Mouse (Mus musculus) forebrain, embryonic 16.5 days (tissue): ENCODE measurements around the gene Pik3c2g. TPM values are rescaled to one million over a fixed set of nuclear protein-coding genes. Genes with fewer than 3 reads are reported as not detected.

ENCODE experiments used
- ATAC-seq: fragments of 200-750 bp; cut with Nextera tagmentation; 2 replicates; pipeline ENCODE4 v1.8.0; 2017; ENCODE audit warnings: mild to moderate bottlenecking, moderate library complexity
- H3K27ac ChIP-seq: fragments of 300-500 bp; sonication (generic); 2 replicates; pipeline ENCODE4 v1.5.1; 2014; ENCODE audit warnings: low read length, control low read depth
- H3K27me3 ChIP-seq: fragments of 300-500 bp; sonication (generic); replicated peaks from 2 replicates; pipeline ENCODE4 v1.6.1; 2014; ENCODE audit warnings: low read length; ENCODE audit not compliant: control insufficient read depth, insufficient read depth
- H3K36me3 ChIP-seq: fragments of 300-500 bp; sonication (generic); 2 replicates; pipeline ENCODE4 v1.6.1; 2014; ENCODE audit not compliant: control insufficient read depth, insufficient read depth
- H3K4me1 ChIP-seq: fragments of 300-500 bp; sonication (generic); replicated peaks from 2 replicates; pipeline ENCODE4 v1.6.1; 2014; ENCODE audit warnings: low read length; ENCODE audit not compliant: control insufficient read depth, insufficient read depth
- H3K4me2 ChIP-seq: fragments of 300-500 bp; sonication (generic); 2 replicates; pipeline ENCODE4 v1.6.1; 2014; ENCODE audit warnings: mild to moderate bottlenecking, low read length, control low read depth
- H3K4me3 ChIP-seq: fragments of 300-500 bp; sonication (generic); replicated peaks from 2 replicates; pipeline ENCODE4 v1.5.1; 2014; ENCODE audit warnings: mild to moderate bottlenecking, low read length, control low read depth
- H3K9ac ChIP-seq: fragments of 300-500 bp; sonication (generic); replicated peaks from 2 replicates; pipeline ENCODE4 v1.6.1; 2014; ENCODE audit warnings: low read depth, low read length, control low read depth
- H3K9me3 ChIP-seq: fragments of 300-500 bp; sonication (generic); 2 replicates; pipeline ENCODE4 v1.6.1; 2016; ENCODE audit warnings: low read length; ENCODE audit not compliant: control insufficient read depth
- WGBS: fragments of 180-500 bp; shearing (Covaris S2); extraction: QIAGEN DNeasy Blood & Tissue Kit; methylation state at CpG from one replicate; pipeline ENCODE4 v1.1.7; 2014; 5-methylcytosine and 5-hydroxymethylcytosine counted together
- polyA plus RNA-seq: library from polyadenylated mRNA; unstranded; fragments of >200 nt; fragmentation: Nextera tagmentation; extraction: Ambion mirVana; gene quantifications from 2 replicates; pipeline ENCODE4 v1.2.1, GENCODE M21; 2015

Pik3c2g gene
- polyA plus RNA-seq = 0.10 and 0.65 TPM in 2 replicates

GRCm38 (mm10) chr6:139586892-139587291 lies at the start of gene Pik3c2g:
Gene Pik3c2g, plus strand, starts transcription at chr6:139587221.
- Histone ChIP-seq H3K4me2 (no peak within 1 kb of the TSS), H3K27me3 (no peaks in the 10 kb centered on the region), H3K9me3 (no peaks in the 10 kb centered on the region), H3K36me3 (no peaks in the 10 kb centered on the region), H3K27ac (no peak within 1 kb of the TSS), H3K4me3 (no peak within 1 kb of the TSS), H3K9ac (no peak within 1 kb of the TSS), H3K4me1 (no peaks in the 10 kb centered on the region)
- 86% methylated on average over 15 of the region's 15 CpGs for WGBS
- ATAC-seq = no peak

DNA sequence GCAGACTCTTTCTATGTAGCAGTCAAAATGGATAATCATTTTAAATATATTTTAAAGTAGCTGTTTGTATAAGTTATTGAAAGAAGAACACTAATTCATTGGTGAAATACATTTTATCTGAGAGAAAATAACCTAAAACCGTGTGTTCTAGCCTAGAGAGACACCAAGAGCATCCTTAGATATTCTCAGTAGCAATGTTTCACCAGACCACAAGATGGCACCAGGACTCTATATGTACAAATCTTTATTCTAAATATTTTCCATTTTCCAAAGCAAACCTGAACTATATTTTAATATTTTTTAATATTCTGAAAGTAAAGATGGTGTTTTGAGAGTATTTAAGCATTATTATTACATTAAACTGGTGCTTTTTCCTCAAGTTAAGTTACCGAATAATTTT lies 48.6 kb upstream of the Pik3c2g start:
- Histone ChIP-seq H3K27ac (no peak overlapping the region), H3K9ac (no peak overlapping the region), H3K36me3 (no peaks in the 10 kb centered on the region), H3K9me3 (no peaks in the 10 kb centered on the region), H3K27me3 (no peaks in the 10 kb centered on the region), H3K4me2 (no peak overlapping the region), H3K4me3 (no peak overlapping the region), H3K4me1 (no peaks in the 10 kb centered on the region)
- WGBS = 56% methylated on average over 2 of the region's 2 CpGs
- ATAC-seq = no peak

GRCm38 (mm10) chr6:139555537-139556179 lies 31.4 kb upstream of the Pik3c2g start:
- H3K36me3 ChIP-seq = no peaks in the 10 kb centered on the region
- whole genome bisulfite sequencing = 54% methylated on average over 7 of the region's 7 CpGs
- H3K4me1 ChIP-seq = no peaks in the 10 kb centered on the region; the same call in 1 of the 2 replicates
- no peak overlapping the region for H3K4me2 ChIP-seq
- no peaks in the 10 kb centered on the region for H3K27me3 ChIP-seq
- H3K9ac ChIP-seq = no peak overlapping the region
- ATAC-seq = peak; percentile 74
- H3K4me3 ChIP-seq = no peak overlapping the region
- no peaks in the 10 kb centered on the region for H3K9me3 ChIP-seq
- no peak overlapping the region for H3K27ac ChIP-seq

GRCm38 (mm10) chr6:139569211-139569610 lies 17.8 kb upstream of the Pik3c2g start:
- Histone ChIP-seq H3K4me1 (no peaks in the 10 kb centered on the region), H3K27me3 (no peaks in the 10 kb centered on the region), H3K27ac (no peak overlapping the region), H3K9ac (no peak overlapping the region), H3K36me3 (no peaks in the 10 kb centered on the region), H3K9me3 (no peaks in the 10 kb centered on the region), H3K4me2 (no peak overlapping the region), H3K4me3 (no peak overlapping the region)
- ATAC-seq = no peak
- 28% methylated on average over 7 of the region's 7 CpGs for WGBS

DNA sequence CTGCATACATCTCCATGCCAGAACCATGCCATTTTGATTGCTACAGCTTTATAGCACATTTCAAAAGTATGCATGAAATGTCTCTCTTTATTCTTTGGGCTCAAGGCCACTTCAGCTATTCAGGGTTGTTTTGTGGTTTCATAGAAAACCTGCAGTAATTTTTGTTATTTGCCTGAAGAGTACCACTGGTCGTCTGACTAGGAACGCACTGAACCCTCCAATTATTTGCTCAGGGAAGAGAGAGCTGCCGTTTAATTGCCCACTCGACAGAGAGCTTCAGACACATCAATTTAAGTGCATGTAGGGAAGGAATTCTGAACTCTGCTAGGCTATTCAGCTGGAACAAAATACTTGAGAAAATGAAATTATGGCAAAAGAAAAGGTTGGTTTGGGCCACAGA lies 11.2 kb upstream of the Pik3c2g start:
- H3K9me3 ChIP-seq = no peaks in the 10 kb centered on the region
- H3K4me2 ChIP-seq = no peak overlapping the region
- H3K9ac ChIP-seq = no peak overlapping the region
- H3K27ac ChIP-seq = no peak overlapping the region
- H3K4me3 ChIP-seq = no peak overlapping the region
- no peaks in the 10 kb centered on the region for H3K4me1 ChIP-seq
- no peak for ATAC-seq
- WGBS = 44% methylated on average over 4 of the region's 4 CpGs
- no peaks in the 10 kb centered on the region for H3K27me3 ChIP-seq
- H3K36me3 ChIP-seq = no peaks in the 10 kb centered on the region

DNA sequence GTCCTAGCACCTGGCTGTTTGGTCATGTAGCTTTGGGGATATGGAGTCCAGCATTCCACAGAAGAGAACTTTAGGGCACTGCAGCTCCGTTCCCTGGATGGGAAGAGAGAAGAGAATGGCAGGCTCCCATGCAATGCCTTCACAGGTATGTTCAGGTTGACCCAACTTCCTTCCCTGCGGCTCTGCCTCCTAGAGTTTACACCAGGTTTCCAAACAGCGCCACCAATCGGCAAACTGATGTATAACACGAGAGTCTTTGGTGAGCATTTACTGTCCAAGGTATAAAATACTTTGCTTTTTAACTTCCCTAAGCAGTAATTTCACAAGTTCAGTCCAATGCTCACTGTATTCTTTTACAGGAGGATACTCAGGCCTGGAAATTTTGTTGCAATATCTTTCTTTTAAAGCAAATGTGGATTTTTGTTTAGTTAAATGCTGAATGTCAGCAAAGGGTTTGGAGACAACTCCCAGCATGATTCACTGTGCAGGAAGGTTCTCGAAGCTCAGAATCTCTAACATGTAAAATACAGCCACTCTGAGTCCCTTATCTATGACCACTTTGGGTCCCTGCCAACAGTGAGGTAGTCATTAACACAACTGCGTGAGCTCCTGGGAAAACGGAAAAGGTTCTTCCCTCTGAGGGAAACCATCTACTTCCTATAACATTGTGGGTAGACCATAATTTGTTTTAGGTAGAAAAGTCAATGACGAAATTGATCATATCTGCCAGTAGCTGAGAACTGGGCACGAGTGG lies 10.6 kb upstream of the Pik3c2g start:
- no peaks in the 10 kb centered on the region for H3K27me3 ChIP-seq
- 68% methylated on average over 10 of the region's 10 CpGs for WGBS
- H3K36me3 ChIP-seq = no peaks in the 10 kb centered on the region
- no peaks in the 10 kb centered on the region for H3K9me3 ChIP-seq
- H3K9ac ChIP-seq = no peak overlapping the region
- no peak overlapping the region for H3K27ac ChIP-seq
- no peaks in the 10 kb centered on the region for H3K4me1 ChIP-seq
- H3K4me2 ChIP-seq = no peak overlapping the region
- H3K4me3 ChIP-seq = no peak overlapping the region
- no peak for ATAC-seq

GRCm38 (mm10) chr6:139577026-139577861 lies 9.8 kb upstream of the Pik3c2g start:
- 59% methylated on average over 18 of the region's 18 CpGs for WGBS
- Histone ChIP-seq H3K9me3 (no peaks in the 10 kb centered on the region), H3K27ac (no peak overlapping the region), H3K27me3 (no peaks in the 10 kb centered on the region), H3K4me3 (no peak overlapping the region), H3K36me3 (no peaks in the 10 kb centered on the region), H3K4me1 (no peaks in the 10 kb centered on the region), H3K9ac (no peak overlapping the region), H3K4me2 (0 out of 2 replicates have a peak overlapping the region, but pooled peaks have one; percentile 26)
- ATAC-seq = 0 out of 2 replicates have a peak, but pooled peaks have one; percentile 49

DNA sequence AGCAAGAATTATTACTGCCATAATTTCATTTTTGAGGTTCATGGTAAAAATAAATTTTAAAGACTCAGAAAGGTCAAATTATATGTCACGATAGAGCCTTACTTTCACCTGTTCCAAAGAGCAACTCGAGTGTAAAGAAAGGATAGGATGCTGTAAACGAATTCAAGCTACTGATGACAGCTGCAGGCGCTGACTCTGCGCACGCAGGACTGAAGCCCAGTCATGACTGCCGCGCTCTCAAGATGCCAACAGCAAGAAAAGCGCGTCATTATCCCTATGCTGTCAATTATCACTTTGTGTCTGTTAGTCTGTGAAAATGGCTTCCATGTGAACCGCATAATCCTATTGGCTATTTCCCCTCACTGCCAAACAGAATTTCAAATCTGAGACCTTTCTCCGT lies 457 bp downstream of the Pik3c2g start:
- no peaks in the 10 kb centered on the region for H3K4me1 ChIP-seq
- no peaks in the 10 kb centered on the region for H3K27me3 ChIP-seq
- no peak overlapping the region for H3K9ac ChIP-seq
- no peaks in the 10 kb centered on the region for H3K36me3 ChIP-seq
- ATAC-seq = no peak
- no peaks in the 10 kb centered on the region for H3K9me3 ChIP-seq
- H3K4me3 ChIP-seq = no peak overlapping the region
- WGBS = 78% methylated on average over 12 of the region's 12 CpGs
- no peak overlapping the region for H3K27ac ChIP-seq
- H3K4me2 ChIP-seq = no peak overlapping the region

GRCm38 (mm10) chr6:139588409-139588808 lies 1.4 kb downstream of the Pik3c2g start:
- Histone ChIP-seq H3K27me3 (no peaks in the 10 kb centered on the region), H3K9ac (no peak overlapping the region), H3K4me3 (no peak overlapping the region), H3K4me1 (no peaks in the 10 kb centered on the region), H3K36me3 (no peaks in the 10 kb centered on the region), H3K4me2 (no peak overlapping the region), H3K9me3 (no peaks in the 10 kb centered on the region), H3K27ac (no peak overlapping the region)
- 61% methylated on average over 15 of the region's 15 CpGs for WGBS
- ATAC-seq = 0 out of 2 replicates have a peak, but pooled peaks have one; percentile 26
